Mouse (Mus musculus): ENCODE results near the gene Hcn3. TPM values are rescaled to one million over a fixed set of nuclear protein-coding genes. Genes with fewer than 3 reads are reported as not detected.

Gene Hcn3
- polyA plus RNA-seq, 1 experiment, result 0.47 TPM

GRCm38 (mm10) chr3:89106881-89107280 lies 53.1 kb downstream of the Hcn3 start:
- Histone ChIP-seq H3K27ac (ENCODE audit: insufficient read depth, low read depth, low read length) (no peak overlapping the region; the same call in 1 of the 2 replicates), H3K4me3 (ENCODE audit: insufficient read depth, low read length) (no peak overlapping the region), H3K4me1 (ENCODE audit: control insufficient read depth, insufficient read depth, low read length) (peaks cover 31% of the 10 kb centered on the region)
- TF ChIP-seq CTCF (IDR thresholded peaks at IDR 0.05; ENCODE audit: low read depth, low read length) (no peak), POLR2A (IDR thresholded peaks at IDR 0.05; ENCODE audit: borderline replicate concordance, low read depth, low read length) (no peak)

GRCm38 (mm10) chr3:89103291-89103595 lies 56.8 kb downstream of the Hcn3 start:
- peaks cover 36% of the 10 kb centered on the region for H3K4me1 ChIP-seq (ENCODE audit: control insufficient read depth, insufficient read depth, low read length)
- no peak for TF ChIP-seq CTCF (IDR thresholded peaks at IDR 0.05; ENCODE audit: low read depth, low read length)
- H3K27ac ChIP-seq (ENCODE audit: insufficient read depth, low read depth, low read length), result peak overlapping the region; percentile 76
- H3K4me3 ChIP-seq (ENCODE audit: insufficient read depth, low read length), result no peak overlapping the region

GRCm38 (mm10) chr3:89102495-89103290 lies 57.3 kb downstream of the Hcn3 start:
- TF ChIP-seq POLR2A (IDR thresholded peaks at IDR 0.05; ENCODE audit: borderline replicate concordance, low read depth, low read length), result no peak
- TF ChIP-seq CTCF (IDR thresholded peaks at IDR 0.05; ENCODE audit: low read depth, low read length), result no peak
- H3K27ac ChIP-seq (ENCODE audit: insufficient read depth, low read depth, low read length), result peak overlapping the region; percentile 76

DNA sequence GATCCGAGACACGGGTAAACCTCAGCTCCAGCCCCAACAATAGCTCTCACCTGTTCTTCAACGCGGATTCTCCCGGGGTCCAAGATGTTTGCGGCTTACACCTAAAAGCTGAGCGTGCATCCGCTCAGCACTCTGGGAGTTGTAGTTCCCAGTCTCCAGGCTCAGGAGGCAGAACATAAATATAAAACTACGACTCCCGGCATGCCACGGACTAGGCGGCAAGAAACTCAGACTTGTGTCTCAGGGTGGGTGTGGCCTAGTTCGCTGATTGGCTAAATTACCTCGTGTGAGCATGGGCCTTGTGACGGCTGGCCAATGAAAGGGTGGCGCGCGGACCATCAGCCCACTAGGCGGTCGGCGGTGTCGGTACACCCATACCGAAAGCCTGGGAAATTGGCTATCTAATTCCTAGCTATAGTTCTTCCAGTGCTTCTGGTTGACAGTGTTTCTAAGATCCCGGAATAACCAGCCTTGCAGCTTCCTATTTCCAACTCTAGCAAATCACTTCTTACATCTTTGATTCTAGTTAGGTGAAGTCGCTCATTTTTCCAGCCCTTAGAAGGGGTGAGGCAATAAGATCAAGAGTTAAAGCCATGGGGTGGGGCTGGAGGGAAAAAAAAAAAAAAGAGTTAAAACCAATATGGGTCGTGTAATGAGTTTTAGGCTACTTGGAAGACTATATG lies 58.0 kb downstream of the Hcn3 start, which contains the start of gene Fdps:
Gene Fdps (minus strand): TSS at position 148 of the 683 bp plus-strand sequence.
- Histone ChIP-seq H3K27ac (ENCODE audit: insufficient read depth, low read depth, low read length) (peak within 1 kb of the TSS; percentile 76), H3K4me1 (ENCODE audit: control insufficient read depth, insufficient read depth, low read length) (peaks cover 34% of the 10 kb centered on the region), H3K4me3 (ENCODE audit: insufficient read depth, low read length) (peak within 1 kb of the TSS; percentile 69)
- TF ChIP-seq POLR2A (IDR thresholded peaks at IDR 0.05; ENCODE audit: borderline replicate concordance, low read depth, low read length) (no peak), CTCF (IDR thresholded peaks at IDR 0.05; ENCODE audit: low read depth, low read length) (no peak)

More at GRCm38 (mm10) chr3:89102495-89103290, 57.3 kb downstream of the Hcn3 start:
- peaks cover 39% of the 10 kb centered on the region for H3K4me1 ChIP-seq (ENCODE audit: control insufficient read depth, insufficient read depth, low read length)
- peak overlapping the region; percentile 31; the same call in 1 of the 2 replicates for H3K4me3 ChIP-seq (ENCODE audit: insufficient read depth, low read length)

DNA sequence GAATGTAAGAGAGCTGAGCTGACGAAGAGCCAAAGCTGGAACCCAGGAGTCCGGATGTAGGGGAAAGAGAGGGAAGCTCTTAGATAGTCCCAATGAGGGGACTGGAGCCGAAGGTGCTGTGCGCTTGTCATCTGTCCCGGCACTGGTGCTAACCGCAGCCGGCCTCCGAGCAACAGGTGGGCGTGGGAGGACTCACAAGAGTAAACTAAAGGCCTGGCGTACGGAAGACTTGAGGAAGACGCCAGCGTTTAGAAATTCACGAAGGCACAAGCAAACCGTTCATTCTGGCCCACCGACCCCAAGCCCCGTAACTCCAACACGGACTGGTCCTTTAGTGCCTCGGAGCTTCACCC lies 58.6 kb downstream of the Hcn3 start:
- peak overlapping the region; percentile 69 for H3K4me3 ChIP-seq (ENCODE audit: insufficient read depth, low read length)
- TF ChIP-seq POLR2A (IDR thresholded peaks at IDR 0.05; ENCODE audit: borderline replicate concordance, low read depth, low read length) (no peak), CTCF (IDR thresholded peaks at IDR 0.05; ENCODE audit: low read depth, low read length) (0 out of 2 replicates have a peak, but pooled peaks have one; percentile 15)
- H3K4me1 ChIP-seq (ENCODE audit: control insufficient read depth, insufficient read depth, low read length), result peaks cover 30% of the 10 kb centered on the region
- H3K27ac ChIP-seq (ENCODE audit: insufficient read depth, low read depth, low read length), result peak overlapping the region; percentile 57

DNA sequence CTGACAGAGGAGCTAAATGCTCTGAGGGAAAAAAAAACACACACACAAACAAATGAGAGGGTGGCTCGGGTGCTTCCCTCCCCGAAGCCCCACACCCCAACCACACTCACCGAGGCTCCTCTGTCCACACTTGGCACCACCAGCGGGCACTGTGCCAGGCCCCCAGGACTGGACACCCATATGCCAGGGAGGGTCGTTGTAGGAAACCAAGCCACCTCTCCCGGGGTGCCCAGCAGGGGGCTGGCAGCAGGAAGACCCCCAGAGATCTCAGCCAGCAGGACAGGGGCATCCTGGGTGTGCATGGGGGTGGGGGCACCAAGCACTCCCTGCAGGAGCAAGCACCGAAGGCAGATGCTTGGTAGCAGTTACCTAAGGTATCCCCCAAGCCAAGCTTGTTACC lies 59.2 kb downstream of the Hcn3 start, which contains the start of gene Gm43738:
Gene Gm43738 (minus strand): TSS at position 289 of the 400 bp plus-strand sequence.
- peak within 1 kb of the TSS; percentile 69 for H3K4me3 ChIP-seq (ENCODE audit: insufficient read depth, low read length)
- peaks cover 29% of the 10 kb centered on the region for H3K4me1 ChIP-seq (ENCODE audit: control insufficient read depth, insufficient read depth, low read length)
- peak within 1 kb of the TSS; percentile 57 for H3K27ac ChIP-seq (ENCODE audit: insufficient read depth, low read depth, low read length)
- TF ChIP-seq POLR2A (IDR thresholded peaks at IDR 0.05; ENCODE audit: borderline replicate concordance, low read depth, low read length) (no peak), CTCF (IDR thresholded peaks at IDR 0.05; ENCODE audit: low read depth, low read length) (no peak)

Other genes with a start within 250 kb of the Hcn3 start
- 10.1 and 11.8 TPM in 2 replicates for gene Msto1, start 246.2 kb downstream of the Hcn3 start, polyA plus RNA-seq (2012; ENCODE audit: insufficient read depth, insufficient read length, missing spikeins)
- gene Ash1l, start 209.6 kb downstream of the Hcn3 start, polyA plus RNA-seq (2012; ENCODE audit: insufficient read depth, insufficient read length, missing spikeins), result 21.6 and 23.1 TPM in 2 replicates
- 62.1 and 64.9 TPM in 2 replicates for gene Dap3, start 209.0 kb downstream of the Hcn3 start, polyA plus RNA-seq (2012; ENCODE audit: insufficient read depth, insufficient read length, missing spikeins)
- gene Rusc1, start 66.9 kb downstream of the Hcn3 start, polyA plus RNA-seq (2012; ENCODE audit: insufficient read depth, insufficient read length, missing spikeins), result 22.0 and 28.2 TPM in 2 replicates
- not detected in 2 replicates for gene Gm43738, start 59.1 kb downstream of the Hcn3 start, polyA plus RNA-seq (2012; ENCODE audit: insufficient read depth, insufficient read length, missing spikeins)
- gene Fdps, start 58.2 kb downstream of the Hcn3 start, polyA plus RNA-seq (2012; ENCODE audit: insufficient read depth, insufficient read length, missing spikeins), result 37.5 and 42.2 TPM in 2 replicates
- not detected in 2 replicates for gene Pklr, start 24.1 kb downstream of the Hcn3 start, polyA plus RNA-seq (2012; ENCODE audit: insufficient read depth, insufficient read length, missing spikeins)
- gene Clk2, start 4.6 kb upstream of the Hcn3 start, polyA plus RNA-seq (2012; ENCODE audit: insufficient read depth, insufficient read length, missing spikeins), result 52.5 and 61.4 TPM in 2 replicates
- 76.5 and 77.9 TPM in 2 replicates for gene Scamp3, start 17.3 kb upstream of the Hcn3 start, polyA plus RNA-seq (2012; ENCODE audit: insufficient read depth, insufficient read length, missing spikeins)
- 17.4 TPM in 2 replicates for gene Fam189b, start 22.9 kb upstream of the Hcn3 start, polyA plus RNA-seq (2012; ENCODE audit: insufficient read depth, insufficient read length, missing spikeins)
- 130 and 141 TPM in 2 replicates for gene Gba, start 42.7 kb upstream of the Hcn3 start, polyA plus RNA-seq (2012; ENCODE audit: insufficient read depth, insufficient read length, missing spikeins)
- gene Thbs3, start 55.0 kb upstream of the Hcn3 start, polyA plus RNA-seq (2012; ENCODE audit: insufficient read depth, insufficient read length, missing spikeins), result 1.1 TPM in 1 of 2 replicates, not detected in the other
- 66.1 and 66.8 TPM in 2 replicates for gene Mtx1, start 66.9 kb upstream of the Hcn3 start, polyA plus RNA-seq (2012; ENCODE audit: insufficient read depth, insufficient read length, missing spikeins)
- 0.47 TPM in 1 of 2 replicates, not detected in the other for gene Muc1, start 68.9 kb upstream of the Hcn3 start, polyA plus RNA-seq (2012; ENCODE audit: insufficient read depth, insufficient read length, missing spikeins)
- gene Krtcap2, start 85.8 kb upstream of the Hcn3 start, polyA plus RNA-seq (2012; ENCODE audit: insufficient read depth, insufficient read length, missing spikeins), result 94.1 and 97.0 TPM in 2 replicates
- gene Trim46, start 86.1 kb upstream of the Hcn3 start, polyA plus RNA-seq (2012; ENCODE audit: insufficient read depth, insufficient read length, missing spikeins), result 0.34 and 0.84 TPM in 2 replicates
- gene Dpm3, start 99.2 kb upstream of the Hcn3 start, polyA plus RNA-seq (2012; ENCODE audit: insufficient read depth, insufficient read length, missing spikeins), result 62.0 and 66.3 TPM in 2 replicates
- gene Slc50a1, start 110.4 kb upstream of the Hcn3 start, polyA plus RNA-seq (2012; ENCODE audit: insufficient read depth, insufficient read length, missing spikeins), result 42.7 and 55.2 TPM in 2 replicates
- gene Efna1, start 120.9 kb upstream of the Hcn3 start, polyA plus RNA-seq (2012; ENCODE audit: insufficient read depth, insufficient read length, missing spikeins), result 0.96 TPM in 1 of 2 replicates, not detected in the other
- not detected in 2 replicates for gene Efna3, start 162.8 kb upstream of the Hcn3 start, polyA plus RNA-seq (2012; ENCODE audit: insufficient read depth, insufficient read length, missing spikeins)
- not detected in 2 replicates for gene Efna4, start 177.8 kb upstream of the Hcn3 start, polyA plus RNA-seq (2012; ENCODE audit: insufficient read depth, insufficient read length, missing spikeins)
- gene Adam15, start 189.8 kb upstream of the Hcn3 start, polyA plus RNA-seq (2012; ENCODE audit: insufficient read depth, insufficient read length, missing spikeins), result 315 and 328 TPM in 2 replicates
- not detected in 2 replicates for gene Dcst2, start 201.8 kb upstream of the Hcn3 start, polyA plus RNA-seq (2012; ENCODE audit: insufficient read depth, insufficient read length, missing spikeins)
- gene Dcst1, start 205.1 kb upstream of the Hcn3 start, polyA plus RNA-seq (2012; ENCODE audit: insufficient read depth, insufficient read length, missing spikeins), result not detected in 2 replicates
- 66.0 and 75.2 TPM in 2 replicates for gene Zbtb7b, start 234.6 kb upstream of the Hcn3 start, polyA plus RNA-seq (2012; ENCODE audit: insufficient read depth, insufficient read length, missing spikeins)
- gene Lenep, start 242.6 kb upstream of the Hcn3 start, polyA plus RNA-seq (2012; ENCODE audit: insufficient read depth, insufficient read length, missing spikeins), result not detected in 2 replicates